Mouse (Mus musculus): ENCODE results near the gene Draxin. TPM values are rescaled to one million over a fixed set of nuclear protein-coding genes. Genes with fewer than 3 reads are reported as not detected.
"Not testable (repeated sequence)": the region's sequence is repeated elsewhere in the genome, so short reads cannot be mapped to it uniquely, and the experiment has no call there.

The Draxin gene
- under 1 TPM; 0.18 to 0.27 TPM for total RNA-seq (2021)
- long read RNA-seq, experiment 1: 0 reads
- long read RNA-seq, experiment 2: 0 reads

DNA sequence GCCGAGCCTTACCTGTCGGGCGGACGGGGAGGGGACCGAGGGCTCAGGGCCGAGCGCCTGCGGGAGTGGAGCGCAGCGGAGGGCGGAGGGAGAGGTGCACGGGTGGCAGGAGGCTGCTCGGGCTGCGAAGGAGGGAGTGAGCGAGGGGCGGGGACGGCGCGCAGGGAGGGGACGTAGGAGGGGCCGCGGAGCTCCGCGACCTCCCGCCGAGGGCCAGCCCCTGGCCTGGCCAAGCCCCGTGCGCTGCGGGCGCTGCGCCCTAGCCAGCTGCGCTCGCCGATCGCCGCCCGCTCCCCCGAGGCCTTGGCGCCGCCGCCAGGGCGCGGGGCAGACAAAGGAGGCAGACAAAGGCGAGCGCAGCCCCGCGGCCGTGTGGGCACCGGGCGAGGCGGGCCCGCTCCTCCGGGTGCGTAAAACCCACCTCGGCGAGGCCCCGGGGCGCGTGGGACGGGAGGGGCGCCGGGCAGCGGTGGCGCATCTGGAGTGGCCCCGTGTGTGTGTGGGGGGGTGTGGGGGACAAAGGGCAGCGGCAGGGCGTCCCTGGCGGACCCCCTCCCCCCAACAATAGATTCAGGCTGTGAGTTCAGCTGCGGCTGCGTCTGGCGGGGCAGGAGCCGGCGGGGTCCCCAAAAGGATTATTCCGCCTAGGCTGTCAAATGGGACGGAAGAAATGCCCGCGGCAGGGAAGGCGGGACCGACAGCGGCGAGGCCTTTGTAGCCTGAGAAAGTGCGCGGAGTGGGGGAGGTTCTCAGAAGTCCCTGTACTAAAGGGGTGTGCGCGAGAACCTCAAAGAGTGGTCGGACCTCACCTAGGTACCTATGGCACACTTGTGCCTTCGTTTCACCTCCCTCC is at the start of gene Draxin:
Gene Draxin (minus strand): TSS at position 138 of the 853 bp plus-strand sequence.
- DNase-seq: peak; percentile 74

DNA sequence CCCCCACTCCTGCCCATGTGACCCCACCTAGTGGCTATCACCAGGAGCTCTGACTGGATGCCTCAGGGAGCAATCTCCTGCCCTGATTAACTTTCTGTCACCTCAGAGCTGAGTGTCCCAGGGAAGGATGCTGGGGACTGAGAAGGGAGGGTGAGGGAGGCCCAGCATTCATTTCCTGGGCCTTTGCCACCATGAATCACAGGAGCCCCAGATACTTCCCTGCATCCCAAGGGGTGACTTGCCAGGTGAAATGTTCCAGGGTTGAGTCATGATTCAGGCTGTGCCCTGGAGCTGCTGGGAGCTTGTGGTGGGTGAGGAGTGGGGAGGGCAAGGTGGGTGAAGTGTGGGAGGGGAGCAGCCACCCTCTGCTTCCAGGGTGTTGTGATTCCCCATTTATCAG is 47.2 kb upstream of the Draxin start:
- no peak for DNase-seq

DNA sequence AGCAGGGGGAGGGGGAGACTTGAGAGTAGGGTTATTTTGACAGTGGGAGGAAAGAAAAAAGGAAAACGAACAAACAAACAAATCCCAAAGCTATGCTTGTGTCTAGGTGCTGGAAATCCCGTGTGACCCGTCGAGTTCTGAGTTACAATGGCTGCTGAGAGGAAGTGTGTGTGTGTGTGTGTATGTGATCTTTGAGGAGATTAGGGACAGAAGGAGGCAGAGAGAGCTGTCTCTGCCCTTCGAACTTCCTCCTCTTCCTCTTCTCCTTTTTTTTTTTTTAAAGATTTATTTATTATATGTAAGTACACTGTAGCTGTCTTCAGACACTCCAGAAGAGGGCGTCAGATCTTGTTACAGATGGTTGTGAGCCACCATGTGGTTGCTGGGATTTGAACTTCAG is 46.1 kb upstream of the Draxin start:
- DNase-seq: not testable (repeated sequence)

GRCm38 (mm10) chr4:148174495-148174862 is 44.0 kb upstream of the Draxin start:
- no peak for DNase-seq

GRCm38 (mm10) chr4:148173811-148174494 is 43.5 kb upstream of the Draxin start:
- no peak for DNase-seq

GRCm38 (mm10) chr4:148171261-148171660 is 40.8 kb upstream of the Draxin start:
- no peak for DNase-seq

GRCm38 (mm10) chr4:148170842-148171241 is 40.3 kb upstream of the Draxin start:
- peak; percentile 63 for DNase-seq

- no peak for DNase-seq
Observed at GRCm38 (mm10) chr4:148169586-148169985, 39.1 kb upstream of the Draxin start.

DNA sequence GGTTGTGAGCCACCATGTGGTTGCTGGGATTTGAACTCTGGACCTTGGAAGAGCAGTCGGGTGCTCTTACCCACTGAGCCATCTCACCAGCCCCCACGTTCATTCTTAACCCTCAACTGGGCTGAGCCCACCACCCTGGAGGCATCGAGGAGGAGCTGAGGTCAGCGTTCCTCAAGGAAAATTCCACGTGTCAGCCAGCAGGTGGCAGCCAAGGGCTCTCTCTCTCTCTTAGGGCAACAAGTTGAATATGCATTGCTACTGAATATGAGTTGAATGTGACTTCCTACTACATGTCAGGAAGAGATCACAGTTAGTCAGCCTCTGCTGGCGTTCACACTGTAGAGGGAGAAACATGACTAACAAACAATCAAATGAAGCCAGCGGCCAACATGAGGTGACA is 37.8 kb upstream of the Draxin start:
- peak; percentile 71 for DNase-seq

GRCm38 (mm10) chr4:148166986-148167385 is 36.5 kb upstream of the Draxin start:
- DNase-seq: peak; percentile 79

GRCm38 (mm10) chr4:148166431-148166830 is 35.9 kb upstream of the Draxin start:
- DNase-seq: no peak

DNA sequence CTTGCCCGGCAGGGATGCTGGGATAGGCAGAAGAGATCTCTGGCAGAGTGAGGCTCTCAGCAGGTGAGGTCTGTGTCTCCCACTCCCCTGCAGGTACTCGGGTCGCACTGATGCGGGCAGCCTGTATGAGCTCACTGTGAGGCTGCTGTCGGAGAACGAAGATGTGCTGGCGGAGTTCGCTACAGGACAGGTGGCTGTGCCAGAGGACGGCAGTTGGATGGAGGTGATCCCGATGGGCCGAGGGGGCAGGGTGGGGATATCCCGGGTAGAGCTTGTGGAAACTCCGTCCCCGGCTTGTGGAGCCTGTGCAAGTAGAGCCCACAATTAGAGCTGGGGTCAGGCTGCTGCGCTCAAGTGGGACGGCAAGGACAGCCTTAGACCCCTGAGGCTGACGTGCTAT is 35.1 kb upstream of the Draxin start:
- DNase-seq: no peak

GRCm38 (mm10) chr4:148164461-148164860 is 34.0 kb upstream of the Draxin start:
- no peak for DNase-seq

- DNase-seq: peak; percentile 84
Observed at GRCm38 (mm10) chr4:148164002-148164439, 33.5 kb upstream of the Draxin start.

DNA sequence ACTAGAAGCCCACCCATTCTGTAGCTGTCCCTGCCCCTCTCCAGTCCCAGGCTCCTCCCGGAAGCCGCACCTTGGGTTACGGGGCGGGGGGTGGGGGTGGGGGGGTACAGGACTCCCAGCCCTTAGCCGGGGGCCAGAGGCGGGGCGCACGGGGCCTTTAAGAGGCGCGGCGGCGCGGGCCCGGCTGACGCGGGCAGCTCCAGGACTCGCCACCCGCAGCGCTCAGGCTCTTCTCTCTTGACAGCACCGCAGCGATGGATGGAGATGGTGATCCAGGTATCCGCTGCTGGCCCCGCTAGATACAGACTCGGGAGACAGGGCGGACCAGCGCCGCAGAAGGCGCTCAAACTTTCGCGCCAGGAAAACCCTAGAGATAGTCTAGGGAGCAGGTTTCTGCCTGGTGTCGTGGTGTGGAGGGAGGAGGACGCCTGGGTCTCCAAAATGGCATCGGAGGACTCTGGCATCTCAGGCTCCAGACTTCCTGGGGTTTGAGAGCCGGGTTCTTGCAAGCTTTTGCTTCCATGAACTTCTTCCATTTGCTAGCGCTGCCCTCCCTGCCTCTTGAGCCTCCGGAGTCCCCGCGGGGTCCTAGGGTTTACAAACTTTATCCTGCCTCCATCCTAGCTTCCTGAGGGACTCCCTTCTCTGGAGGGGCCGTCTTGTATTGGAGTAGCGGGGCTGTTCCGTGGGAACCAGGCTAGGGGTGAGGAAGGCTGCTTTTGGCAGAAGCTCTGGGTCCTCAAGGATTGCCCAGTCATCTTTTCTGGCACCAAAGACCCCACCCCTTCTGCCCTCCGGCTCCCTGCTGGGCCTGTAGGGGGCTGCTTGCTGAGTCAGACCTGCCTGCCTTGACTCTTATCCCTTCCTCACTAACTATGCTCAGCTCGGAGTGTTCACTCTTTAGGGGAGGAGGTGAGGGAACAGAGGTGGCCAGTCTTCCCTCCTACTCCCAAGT is 30.2 kb upstream of the Draxin start, which contains the start of the genes Fbxo44 and Fbxo2:
Gene Fbxo44 (minus strand): TSS at position 47 of the 955 bp plus-strand sequence.
Gene Fbxo2 (plus strand): TSS at position 186 of the 955 bp plus-strand sequence.
- DNase-seq: peak; percentile 46

DNA sequence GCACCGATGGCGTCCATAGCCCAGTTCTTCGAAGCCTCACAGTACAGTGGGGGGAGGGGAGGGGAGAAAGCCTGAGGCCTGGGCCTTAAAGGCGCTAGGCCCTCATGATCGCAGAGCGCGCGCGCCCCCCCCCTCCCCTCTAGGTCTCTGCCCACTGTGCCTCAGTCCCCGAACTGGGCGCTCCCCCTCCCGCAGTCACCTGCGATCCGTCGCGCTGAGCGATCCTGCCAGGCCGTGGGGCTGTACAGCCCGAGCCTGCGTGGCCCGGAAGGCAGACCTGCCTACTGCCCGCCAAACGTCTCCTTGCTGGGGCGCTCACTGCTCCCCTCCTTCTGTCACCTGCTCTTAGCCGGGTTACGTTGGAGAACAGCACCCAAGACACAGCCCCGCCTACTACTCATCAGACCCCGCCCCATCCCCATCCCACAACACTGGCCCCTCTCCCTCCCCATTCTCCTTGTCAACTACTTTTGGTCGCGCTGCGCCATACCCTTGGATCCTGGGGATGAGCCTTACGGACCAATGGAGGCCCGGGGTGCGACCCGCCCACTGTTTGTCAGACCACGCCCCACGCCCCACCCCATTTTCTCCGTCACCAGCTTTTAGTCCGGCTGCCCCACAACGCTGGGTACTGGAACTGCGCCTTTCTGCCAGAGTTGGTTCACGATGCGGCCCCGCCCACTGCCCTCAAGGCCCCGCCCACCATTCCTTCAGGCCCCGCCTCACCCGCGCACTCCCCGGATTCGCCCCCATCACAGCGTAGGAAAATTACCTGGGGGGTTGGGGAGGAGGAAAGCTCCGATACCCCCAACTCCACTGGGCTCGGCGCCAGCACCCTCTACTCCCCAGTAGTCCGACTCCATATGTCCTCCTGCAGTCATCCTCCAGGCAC is 29.3 kb upstream of the Draxin start:
- peak; percentile 96 for DNase-seq

DNA sequence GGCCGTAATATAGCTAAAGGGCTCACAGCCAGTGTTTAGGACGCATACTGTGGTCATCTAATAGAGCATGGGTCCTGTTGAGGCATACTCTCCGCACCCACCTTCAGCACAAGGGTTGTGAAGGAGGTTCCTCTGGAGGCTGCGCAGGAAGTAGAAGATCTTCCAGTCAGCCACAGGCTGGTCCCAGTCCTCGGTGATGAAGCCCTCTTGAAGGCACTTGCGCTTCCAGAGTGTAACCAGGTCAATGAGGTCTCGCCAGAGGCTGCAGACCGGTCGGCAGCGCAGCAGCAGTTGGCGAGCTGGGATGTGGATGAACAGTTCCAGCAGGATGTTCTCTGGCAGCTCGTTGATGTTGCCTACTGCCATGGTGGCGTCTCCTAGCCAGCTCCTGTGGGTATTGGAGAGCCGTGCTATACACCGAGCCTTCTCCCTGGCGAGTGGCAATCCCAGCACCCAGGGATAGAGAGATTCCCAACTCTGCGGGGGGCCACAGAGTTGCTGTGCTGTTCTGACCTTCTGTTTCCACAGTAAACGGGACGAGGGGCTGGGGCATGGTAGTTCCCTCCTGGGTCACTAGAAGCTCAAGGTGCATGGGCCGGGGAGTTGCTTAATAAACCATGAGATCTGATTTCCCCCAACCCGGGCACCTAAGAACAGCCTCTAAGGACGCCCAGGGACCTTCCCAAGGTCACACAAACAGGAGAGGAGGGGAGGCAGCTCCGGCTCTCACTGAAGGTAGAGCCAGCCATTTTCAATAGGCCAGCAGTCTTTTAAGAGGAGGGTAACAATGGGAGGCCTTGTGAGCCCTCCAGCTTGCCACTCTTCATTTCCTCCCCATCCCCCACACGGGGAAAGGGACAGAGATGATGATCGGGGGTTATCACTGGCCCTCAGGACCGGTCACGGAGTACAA is 28.2 kb upstream of the Draxin start:
- no peak for DNase-seq

DNA sequence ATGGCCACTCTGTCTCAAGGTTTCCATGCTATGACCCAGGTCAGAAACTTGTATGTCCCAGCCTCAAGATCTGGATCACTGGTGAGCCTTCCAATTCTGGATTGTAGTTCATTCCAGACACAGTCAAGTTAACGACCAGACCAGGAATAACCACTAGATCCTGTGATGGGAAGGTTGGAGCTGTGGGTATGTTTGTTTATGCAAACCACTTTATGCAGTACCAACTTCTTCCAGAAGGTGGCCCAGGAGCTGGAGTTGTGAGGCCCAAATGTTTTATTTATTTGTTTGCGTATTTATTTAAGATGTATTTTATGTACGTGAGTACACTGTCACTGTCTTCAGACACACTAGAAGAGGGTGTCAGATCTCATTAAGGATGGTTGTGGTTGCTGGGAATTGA is 24.5 kb upstream of the Draxin start:
- DNase-seq: peak; percentile 59

GRCm38 (mm10) chr4:148154006-148154405 is 23.5 kb upstream of the Draxin start:
- DNase-seq: no peak

GRCm38 (mm10) chr4:148152547-148152946 is 22.0 kb upstream of the Draxin start:
- DNase-seq: no peak
